Mouse (Mus musculus): ENCODE data around the gene Klhl7.

The Klhl7 gene

DNA sequence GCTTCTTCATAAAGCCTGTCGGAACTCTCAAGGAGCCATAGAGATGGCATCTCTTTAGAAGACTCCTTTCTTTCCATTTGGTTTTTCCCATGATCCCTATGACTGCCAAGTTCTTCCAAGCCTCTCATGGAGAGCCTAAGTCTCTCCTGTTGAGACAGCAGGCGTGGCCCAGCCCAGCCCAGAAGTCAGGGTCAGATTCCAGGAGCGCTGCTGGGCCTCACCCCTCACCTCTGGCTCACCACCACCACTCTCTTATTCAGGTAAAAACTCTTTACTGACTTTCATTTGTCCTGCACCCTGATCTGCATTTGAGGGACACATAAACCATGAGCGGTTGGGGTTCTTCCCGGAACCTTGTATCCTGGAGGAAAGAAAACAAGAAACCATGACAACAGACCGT is 69.5 kb downstream of the Klhl7 start:
- no peak for DNase-seq (ENCODE audit: low read depth in 2 of 2, low spot score in 2 of 2)

DNA sequence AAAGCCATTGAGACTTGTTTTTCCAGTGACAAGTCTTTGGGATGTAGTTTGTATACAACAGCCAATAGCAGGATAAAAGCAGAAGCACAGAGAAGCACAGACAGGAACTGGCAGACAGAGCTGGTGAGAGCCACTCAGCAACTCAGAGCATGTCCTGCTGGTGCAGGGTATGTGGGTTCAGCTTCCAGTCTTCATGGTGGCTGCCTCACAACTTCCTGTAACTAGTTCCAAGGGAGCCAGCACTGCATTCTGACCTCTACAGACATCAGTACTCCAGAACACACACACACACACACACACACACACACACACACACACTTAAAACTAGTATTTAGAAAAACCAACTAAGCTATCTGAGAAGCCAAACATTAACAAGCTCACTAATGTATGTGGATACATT is 71.7 kb downstream of the Klhl7 start:
- no peak for DNase-seq (ENCODE audit: low read depth in 2 of 2, low spot score in 2 of 2)

DNA sequence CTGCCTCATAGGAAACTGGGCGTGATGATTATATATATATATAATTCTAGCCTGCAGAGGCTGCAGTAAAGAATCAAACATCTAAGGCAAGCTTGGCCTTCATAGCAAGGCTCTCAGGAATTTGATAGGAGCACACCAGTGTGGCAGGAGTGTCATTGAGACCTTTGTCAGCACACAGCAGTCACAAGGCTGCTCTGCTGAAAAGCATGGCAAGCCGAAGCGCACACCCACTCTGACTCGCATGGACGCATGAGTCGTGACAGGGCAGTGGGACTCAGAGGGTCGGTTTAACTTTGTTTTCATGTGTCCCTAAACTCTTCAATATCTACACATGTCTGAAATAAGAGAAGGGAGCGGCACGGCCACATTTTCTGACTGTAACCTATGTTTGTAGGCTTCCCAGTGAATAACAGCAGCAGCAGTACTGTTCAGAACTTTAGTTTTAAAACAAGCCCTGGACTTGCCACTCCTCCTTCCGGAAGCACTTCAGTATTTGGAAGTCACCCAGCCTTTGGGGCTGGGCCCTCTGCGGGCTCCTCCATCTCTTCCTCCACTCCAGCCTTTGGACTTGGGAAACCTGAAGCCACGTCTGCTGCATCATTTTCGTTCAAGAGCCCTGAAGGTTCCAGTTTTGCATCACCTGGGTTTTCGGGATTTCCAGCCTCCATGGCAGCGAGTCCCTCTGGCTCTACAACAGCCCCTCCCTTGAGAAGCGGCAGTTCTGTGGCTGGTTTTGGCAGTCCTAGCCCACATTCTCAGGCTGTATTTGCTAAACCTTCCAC is 81.3 kb downstream of the Klhl7 start:
- no peak for DNase-seq (ENCODE audit: low read depth in 2 of 2, low spot score in 2 of 2)

DNA sequence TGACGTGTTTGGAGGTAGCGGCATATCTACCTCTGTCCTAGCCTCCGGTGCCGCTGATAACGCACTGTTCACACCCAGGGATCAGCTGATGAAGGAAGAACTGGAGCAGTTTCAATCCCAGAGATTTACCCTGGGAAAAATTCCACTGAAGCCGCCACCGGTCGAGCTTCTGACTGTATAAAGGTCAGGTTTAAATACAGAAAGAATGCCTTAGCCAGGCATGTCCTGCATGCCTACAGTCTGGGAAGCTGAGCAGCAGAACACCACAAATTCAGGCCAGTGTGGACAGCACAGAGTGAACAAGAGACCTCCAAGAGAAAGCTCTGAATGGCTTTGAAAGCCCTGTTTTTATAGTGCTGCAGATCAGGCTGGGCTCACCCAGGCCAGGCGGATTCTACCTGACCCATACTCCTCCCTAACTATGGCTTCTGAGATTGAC is 81.9 kb downstream of the Klhl7 start:
- no peak for DNase-seq (ENCODE audit: low read depth in 2 of 2, low spot score in 2 of 2)

DNA sequence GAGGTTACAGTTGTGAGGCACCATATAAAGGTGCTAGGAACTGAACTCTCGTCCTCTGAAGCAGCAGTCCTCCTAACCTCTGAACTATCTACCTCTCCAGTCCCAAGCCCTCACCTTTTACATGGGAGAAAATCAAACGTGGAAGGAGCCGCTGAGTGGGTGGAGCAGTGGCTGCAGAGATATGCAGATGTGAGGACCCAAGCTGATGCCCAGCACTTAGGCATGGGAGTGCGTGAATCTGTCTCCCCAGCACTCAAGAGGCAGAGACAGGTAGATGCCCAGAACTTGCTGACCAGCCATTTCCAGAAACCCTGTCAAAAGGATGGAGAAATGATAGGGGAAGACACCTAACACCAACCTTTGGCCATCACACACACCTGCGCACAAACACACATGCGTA is 82.7 kb downstream of the Klhl7 start:
- no peak for DNase-seq (ENCODE audit: low read depth in 2 of 2, low spot score in 2 of 2)

DNA sequence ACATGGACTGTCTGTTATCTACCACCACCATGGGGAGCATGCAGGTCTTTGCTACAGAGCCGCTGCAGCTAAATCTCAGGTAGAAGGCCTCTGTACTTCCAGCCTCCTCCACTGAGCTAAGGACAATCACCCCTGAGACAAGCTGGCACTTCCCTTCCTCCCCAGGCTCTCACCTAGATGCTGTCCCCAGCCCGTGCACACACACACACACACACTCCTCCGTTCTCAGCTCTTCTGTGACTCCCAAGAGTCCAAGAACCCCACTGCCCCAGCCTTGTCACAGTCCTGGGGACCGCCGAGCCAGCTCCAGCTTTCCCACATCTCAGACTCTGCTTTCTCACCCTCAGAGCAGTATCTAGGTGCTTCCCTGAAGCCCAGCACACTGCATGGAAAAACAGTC is 83.6 kb downstream of the Klhl7 start:
- no peak for DNase-seq (ENCODE audit: low read depth in 2 of 2, low spot score in 2 of 2)

DNA sequence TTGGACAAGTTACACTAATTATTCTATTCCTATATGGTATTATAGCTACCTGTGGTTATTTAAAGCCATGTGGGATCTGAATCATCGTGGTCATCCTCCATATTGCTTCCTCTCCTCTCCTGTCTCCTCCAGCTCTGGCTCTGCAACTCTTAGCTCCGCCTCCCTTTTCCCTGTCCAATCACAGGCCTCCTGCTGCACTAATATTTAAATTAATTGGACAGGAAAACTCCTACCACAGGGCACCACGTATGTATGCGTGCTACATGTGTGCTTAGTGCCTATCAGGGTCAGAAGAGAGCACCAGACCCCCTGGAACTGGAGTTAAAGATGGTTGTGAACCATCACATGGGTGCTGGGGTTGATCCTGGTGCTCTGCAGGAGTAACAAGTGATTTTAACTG is 88.1 kb downstream of the Klhl7 start:
- no peak for DNase-seq (ENCODE audit: low read depth in 2 of 2, low spot score in 2 of 2)

DNA sequence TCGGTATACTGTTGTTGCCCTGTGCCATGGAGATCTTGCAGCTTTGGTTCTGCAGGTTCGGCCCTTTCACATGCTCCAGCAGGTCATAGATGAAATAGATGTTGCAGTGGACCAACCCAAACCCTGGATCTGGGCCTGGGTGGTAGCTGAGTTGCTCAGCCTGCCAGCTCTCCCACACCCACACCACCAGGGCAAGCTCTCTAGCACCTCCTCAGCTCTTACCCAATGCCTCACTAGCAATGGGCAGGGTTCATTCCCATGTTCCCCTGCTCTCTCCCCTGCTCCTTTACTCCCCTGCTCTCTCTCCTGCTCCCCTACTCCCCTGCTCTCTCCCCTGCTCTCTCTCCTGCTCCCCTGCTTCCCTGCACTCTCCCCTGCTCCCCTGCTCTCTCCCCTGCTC is 91.4 kb downstream of the Klhl7 start:
- no peak for DNase-seq (ENCODE audit: low read depth in 2 of 2, low spot score in 2 of 2)

DNA sequence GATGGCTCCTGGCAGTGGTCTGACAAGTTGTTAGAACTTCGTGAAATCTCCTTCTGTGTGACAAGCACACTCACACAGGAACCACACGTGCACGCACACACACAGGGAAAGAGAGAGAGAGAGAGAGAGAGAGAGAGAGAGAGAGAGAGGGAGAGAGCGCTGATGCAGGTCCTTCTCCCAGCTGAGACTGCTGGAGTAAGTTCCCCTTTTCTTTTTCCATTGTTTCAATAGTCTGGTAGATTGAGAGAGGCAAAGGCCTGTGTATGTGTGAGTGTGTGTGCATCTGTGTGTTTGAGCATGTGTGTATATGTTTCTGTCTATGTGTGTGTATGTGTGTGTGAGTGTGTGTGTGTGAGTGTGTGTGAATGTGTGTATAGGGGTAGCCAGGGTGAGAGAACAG is 100.6 kb downstream of the Klhl7 start:
- no peak for DNase-seq (ENCODE audit: low read depth in 2 of 2, low spot score in 2 of 2)

DNA sequence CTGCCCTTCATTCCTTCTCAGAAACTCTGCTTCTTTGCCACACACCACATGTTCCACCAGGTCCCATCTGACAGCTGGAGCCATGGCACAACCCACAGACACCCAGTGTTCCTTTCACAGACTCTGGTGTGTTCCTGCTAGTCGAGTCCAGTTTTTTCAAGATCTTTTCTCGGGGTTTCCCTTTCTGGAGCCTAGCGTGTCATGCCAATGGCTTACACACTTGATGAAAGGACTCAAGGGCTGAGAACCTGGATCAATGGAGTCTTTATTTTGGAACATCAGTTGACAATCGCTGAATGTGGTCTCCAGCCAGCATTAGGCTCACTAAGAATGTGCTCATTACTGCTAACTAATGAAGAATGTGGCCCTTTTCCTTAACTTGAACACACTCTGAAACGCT is 102.1 kb downstream of the Klhl7 start:
- DNase-seq (ENCODE audit: low read depth in 2 of 2, low spot score in 2 of 2), result no peak

DNA sequence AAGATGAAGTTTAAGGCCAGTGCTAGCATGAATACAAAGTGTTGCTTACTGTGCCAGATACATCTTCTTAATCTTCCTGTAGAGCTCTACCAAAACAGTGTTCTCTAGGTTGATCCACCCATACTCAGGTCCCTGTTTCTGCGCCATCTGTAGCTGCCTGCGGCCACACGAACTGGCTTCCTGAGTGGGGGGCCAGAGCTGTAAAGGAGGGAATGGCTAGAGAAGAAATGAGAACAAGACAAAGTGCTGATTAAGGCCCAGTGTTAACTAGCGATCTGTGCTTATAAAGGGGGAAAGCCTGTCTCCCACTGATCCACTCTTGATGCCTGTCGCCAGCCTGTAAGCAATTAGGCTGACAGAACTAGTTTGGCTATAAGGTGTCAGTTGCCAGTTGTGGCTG is 102.9 kb downstream of the Klhl7 start:
- no peak for DNase-seq (ENCODE audit: low read depth in 2 of 2, low spot score in 2 of 2)

DNA sequence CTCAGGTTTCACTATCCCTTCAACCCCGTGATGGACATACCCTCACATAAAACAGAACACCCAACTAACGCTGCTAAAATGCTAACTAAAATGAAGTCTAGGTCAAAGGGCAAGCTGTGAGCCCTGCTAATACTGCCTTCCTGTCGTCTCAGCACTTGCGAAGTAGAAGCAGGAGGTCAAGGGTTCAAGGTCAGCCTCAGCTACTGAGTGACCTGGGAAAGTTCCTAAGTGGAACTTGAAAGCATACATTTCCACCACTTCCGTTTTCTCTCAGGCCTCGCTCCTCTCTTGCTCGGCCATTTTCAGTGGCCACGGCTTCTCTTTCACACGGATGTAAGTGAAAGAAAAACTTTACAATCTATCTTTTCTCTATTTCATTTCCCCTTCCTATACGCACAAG is 107.6 kb downstream of the Klhl7 start:
- no peak for DNase-seq (ENCODE audit: low read depth in 2 of 2, low spot score in 2 of 2)

DNA sequence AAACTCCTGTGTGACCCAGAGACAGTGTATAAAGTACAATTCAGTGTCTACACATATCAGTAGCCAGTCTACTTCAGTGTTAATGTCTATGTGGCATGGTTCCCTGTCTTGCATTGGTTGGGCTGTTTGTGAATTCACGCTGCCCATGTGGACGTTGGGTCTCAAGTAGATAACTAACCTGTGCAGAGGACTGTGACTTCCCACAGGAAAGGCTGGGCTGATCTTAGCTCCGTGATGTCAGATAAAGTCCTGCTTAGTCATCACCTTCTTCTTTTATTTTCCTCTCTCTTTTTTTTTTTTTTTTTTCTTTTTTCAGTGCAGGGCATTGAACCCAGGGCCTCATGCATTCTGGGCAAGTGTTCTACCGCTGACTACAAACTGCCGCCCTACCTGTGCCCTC is 108.1 kb downstream of the Klhl7 start:
- DNase-seq (ENCODE audit: low read depth in 2 of 2, low spot score in 2 of 2), result no peak
